Mouse (Mus musculus): ENCODE results near the gene Ube3b. TPM values are rescaled to one million over a fixed set of nuclear protein-coding genes. Genes with fewer than 3 reads are reported as not detected.

The Ube3b gene
- total RNA-seq, 2 experiments from 2014 or later, result 12.9 to 19.3 TPM

DNA sequence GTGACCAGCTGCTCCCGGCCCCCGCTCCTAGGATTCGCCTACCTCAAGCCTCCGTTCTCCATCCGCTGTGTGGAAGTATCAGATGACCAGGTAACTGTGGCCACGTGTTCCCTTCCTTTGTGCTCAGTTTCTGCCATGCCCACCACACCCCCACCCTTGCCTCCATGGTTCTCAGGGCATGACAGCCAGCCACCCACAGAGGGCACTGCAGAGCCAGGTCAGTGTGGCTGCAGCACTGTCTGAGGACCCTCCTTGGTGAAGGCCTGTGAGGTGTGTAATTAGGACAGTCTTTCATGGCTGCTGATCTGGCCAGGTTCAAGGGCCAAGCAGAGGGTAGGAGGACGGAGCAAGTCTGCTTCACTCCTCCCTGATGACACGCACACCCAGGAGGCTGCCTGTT, 38.1 kb downstream of the Ube3b start:
- ATAC-seq (replicated peaks; ENCODE audit: low FRiP score, poor library complexity, severe bottlenecking), result no peak

DNA sequence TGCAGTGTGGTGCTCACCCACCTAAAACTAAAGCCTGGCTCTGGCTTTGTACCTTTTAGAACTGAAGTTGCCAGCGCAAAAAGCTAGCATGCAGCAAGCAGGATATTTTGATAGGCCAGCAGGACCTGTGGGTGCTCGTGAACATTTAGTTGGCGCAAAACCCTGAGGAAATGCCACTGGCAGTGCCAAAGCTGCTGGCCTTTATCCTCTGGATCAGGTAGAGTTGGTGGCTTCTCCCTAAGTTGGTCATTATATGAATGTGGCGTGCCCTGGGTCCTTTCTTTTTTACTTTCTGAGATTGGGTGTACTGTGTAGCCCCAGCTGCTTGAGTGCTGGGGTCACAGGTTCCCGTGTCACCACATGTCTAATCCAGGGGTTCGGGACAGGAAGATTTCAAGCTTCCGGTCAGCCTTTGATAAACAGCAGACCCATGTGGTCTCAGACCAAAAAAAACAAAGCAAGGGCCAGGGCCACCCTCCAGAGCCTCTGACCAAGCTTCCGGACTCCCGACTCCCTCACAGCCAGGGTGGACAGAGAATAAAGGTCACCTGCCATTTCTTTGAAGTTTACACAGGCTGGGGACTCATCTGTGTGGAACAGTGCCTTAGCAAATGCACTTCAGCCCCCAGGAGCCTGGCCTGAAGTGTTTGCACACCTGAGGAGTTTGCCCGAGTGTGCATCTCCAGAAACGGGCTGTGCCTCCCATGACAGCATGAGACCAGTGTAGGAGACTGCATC, 41.3 kb downstream of the Ube3b start:
- ATAC-seq (replicated peaks; ENCODE audit: low FRiP score, poor library complexity, severe bottlenecking), result no peak

DNA sequence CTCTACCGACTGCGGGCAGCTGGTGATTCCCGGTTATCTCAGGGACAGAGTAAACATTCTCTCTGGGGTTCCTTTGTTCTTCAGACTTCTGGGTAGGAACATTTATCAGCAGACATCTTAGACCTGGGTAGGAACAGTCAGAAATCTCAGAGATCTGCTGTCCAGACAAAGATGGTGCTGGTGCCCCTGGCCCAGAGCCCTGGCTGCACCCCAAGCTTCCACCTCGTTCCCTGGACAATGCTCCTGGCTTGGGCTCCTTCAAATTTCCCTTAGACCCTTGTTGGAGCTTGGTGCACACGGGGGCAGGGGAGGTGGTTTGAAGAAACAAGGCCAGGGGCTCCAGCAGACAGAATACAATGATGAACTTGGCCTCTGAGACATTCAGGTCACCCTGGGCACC, 42.2 kb downstream of the Ube3b start:
- ATAC-seq (replicated peaks; ENCODE audit: low FRiP score, poor library complexity, severe bottlenecking), result no peak

DNA sequence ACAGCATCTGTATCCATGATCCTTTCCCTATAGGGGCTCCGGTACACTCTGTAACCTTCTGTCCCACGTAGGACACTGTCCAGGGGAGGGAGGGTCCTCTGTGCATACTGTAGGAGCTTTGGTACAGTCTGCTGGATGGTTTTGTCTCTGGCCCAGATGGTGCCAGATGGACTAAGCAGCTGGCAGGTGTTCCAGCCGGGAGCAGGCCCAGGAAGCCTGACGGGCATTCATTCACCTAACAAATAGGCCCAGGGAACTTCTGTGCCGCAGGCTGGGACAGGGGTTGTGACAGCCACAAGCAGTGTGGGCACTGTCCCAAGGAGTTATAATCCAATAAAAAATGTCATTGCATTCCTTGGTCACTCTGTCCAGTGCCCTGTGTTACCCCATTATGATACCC, 43.6 kb downstream of the Ube3b start:
- ATAC-seq (replicated peaks; ENCODE audit: low FRiP score, poor library complexity, severe bottlenecking), result no peak

DNA sequence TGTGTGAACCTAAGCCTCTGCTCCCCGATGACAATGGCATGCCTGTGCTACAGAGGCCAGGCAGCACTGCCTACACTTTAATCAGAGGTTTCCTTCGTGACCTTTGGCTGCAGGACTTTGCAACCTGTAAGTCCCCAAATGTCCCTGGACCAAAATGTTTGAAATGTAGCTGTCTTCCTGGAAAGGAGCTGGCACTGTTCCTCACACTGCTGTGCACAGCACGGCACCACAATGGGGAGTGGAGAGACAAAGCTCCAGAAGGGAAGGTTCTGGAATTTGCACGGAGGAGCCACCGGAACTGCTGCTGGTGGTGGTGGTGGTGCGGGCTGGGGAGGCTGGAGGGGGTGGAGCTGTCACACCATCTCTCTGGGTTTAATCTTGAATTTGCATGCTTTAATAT, 46.3 kb downstream of the Ube3b start:
- ATAC-seq (replicated peaks; ENCODE audit: low FRiP score, poor library complexity, severe bottlenecking), result no peak

DNA sequence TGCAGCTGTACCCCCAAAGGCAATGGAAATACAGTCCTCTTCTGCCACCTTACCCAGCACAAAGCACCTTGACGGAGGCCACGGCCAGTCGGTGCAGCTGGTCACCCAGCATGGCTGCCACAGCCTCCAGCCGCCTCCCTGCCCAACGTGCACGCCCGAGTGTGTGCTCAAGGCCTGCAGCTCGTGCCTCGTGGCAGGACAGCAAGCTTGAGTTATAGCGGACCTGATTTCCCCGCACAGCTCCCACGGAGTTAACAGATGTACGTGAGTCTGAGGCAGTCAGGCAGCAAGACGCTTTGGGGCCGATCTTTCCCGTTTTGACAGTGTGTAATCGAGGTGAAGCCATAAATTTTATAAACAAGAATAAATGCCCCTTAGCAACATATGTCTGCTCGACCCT, 48.2 kb downstream of the Ube3b start:
- no peak for ATAC-seq (replicated peaks; ENCODE audit: low FRiP score, poor library complexity, severe bottlenecking)

DNA sequence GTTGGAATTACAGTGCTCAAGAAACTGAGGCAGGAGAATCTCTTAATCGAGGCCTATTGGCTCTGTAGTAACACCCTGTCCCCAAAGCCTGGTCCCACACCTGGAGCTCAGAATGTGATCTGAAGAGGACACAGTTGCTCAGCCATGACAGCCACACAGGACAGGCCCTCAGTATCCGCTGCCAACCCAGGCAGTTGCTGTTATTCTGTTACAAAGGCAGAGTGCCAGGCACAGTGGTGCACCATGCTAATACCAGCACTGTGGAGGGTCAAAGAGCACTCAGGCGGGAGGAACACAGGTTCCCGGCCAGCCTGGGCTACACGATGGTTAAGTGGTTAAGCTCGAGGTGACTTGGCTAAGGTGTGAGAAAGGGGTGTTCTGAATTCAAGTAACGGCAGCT, 49.4 kb downstream of the Ube3b start:
- no peak for ATAC-seq (replicated peaks; ENCODE audit: low FRiP score, poor library complexity, severe bottlenecking)

DNA sequence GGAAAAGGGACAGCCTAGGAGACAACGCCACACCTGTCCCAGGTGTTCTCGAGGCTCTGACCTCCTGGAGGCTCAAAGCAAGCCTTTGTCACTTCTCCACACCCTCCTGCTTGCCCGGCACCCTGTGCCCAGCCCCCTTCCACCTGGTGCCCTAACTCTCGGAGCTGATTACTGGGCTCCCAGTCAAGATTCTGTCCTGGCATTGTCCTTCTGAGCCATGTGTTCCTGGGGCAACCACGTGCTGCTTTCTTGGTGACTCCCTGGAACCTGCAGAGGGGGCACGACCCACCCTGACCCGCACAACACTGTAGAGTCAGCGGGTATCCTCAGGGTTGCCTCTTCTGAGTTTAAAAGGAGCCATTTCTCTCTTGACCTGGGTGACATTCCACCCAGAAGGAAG, 54.0 kb downstream of the Ube3b start:
- no peak for ATAC-seq (replicated peaks; ENCODE audit: low FRiP score, poor library complexity, severe bottlenecking)

DNA sequence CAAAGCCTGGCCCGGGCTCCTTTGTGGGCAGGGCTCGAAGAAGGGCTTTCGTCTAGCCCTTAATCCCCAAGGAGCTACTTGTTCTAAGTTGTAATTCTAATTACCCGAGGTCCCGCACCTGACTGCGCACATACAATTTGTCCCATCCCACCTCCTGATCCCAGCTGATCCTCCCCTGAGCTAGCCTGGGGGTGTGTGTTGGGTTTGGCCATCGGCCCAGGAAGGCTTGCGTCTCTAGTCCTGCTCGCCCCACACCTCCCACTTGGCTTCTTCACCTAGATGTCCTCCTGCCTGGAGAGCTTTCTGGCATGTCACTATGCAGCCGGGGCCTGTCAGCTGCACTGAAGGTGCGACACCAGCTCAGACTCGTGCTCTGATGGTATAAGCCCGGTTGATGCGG, 55.2 kb downstream of the Ube3b start:
- ATAC-seq (replicated peaks; ENCODE audit: low FRiP score, poor library complexity, severe bottlenecking), result no peak

DNA sequence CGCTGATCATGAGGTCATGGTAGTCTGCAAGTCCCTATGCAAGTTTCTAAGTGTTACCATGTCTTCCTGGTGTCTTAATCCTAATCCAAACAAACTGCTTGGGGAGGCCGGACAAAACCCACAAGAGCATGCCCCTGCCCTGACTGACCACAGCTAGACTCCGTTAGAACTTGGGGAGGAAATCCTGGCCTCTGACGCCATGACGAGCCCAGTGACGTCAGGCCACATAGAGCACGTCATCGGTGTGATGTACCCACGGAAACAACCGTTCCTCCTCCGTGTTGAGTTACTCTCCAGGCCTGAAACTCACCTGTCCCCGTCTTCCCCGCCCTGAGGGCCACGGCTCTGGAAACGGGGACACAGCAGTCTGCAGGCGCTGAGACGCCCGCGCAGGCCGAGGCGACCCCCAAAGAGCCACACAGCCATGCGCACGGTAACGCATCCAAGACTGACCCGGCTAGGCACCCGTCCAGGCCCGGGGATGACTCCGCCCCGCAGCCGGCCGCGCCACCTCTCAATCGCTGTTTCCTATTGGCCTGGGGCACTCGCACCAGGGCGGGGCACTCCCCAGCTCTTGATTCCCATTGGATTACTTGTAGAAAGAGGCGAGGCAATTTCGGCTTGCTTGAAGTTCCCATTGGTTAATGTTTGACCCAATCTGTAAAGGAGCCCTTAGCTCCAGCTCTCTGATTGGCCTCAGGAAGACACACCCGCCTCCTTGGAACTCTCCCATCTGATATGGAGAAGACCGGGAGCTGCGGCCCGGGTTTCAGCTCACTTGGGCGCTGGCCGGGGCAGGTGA, 63.4 kb downstream of the Ube3b start, which contains the start of the genes Mmab and Mvk:
Gene Mmab (minus strand): TSS at position 495 of the 802 bp plus-strand sequence.
Gene Mvk (plus strand): TSS at position 704 of the 802 bp plus-strand sequence.
- ATAC-seq (replicated peaks; ENCODE audit: low FRiP score, poor library complexity, severe bottlenecking), result peak; percentile 96

DNA sequence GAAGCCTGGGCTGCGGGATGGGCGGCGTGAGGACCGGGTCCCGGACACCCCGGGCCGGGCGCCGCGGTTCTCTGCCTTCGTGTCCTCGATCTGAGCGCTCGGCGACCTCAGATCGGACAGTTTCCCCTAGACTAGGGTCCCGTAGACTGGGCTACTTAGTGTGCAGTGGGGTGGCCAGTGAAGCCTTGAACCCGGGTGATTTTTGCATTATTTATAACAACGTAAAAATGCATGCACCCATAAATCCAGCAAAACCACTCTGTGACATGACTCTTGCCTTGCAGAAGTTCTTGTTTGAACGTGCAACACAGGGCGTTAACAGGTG, 63.9 kb downstream of the Ube3b start:
- ATAC-seq (replicated peaks; ENCODE audit: low FRiP score, poor library complexity, severe bottlenecking), result no peak

DNA sequence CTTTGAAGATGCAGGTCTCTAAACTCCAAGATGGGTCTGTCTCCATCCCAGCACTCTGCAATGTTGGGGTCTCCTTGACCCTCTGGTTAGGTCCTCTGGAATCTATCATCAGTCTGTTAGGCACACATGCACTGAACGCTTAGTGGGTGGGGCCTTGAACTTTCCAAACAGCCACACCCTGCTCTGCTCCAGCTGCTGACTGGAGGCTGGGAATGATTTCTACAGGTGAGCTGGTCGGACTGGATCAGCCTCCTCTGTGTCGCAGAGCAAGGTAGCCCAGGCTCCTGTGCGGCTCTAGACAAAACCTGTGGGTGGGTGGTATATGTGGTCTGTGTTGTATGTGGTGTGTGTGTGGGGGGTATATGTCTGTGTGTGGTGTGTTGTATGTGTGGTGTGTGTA, 68.6 kb downstream of the Ube3b start:
- ATAC-seq (replicated peaks; ENCODE audit: low FRiP score, poor library complexity, severe bottlenecking), result no peak

DNA sequence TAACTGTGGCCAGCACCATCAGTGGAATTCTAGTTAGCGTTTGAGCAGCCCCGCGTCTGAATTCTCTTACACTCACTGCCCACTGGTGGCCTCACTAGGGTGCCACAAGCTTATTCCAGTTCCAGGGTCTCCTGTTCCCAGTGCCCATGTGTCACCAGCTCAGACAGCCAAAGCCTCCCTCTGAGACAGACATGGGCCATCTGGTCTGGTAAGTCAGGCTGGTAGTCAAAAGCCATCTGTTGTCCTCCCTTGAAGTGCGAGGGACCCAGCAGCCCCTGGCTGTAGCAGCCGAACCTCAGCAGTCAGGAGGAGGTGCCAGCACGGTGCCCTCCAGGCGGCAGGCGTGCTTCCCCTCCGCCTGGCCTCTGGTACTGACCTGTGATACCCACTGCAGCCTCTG, 75.9 kb downstream of the Ube3b start:
- ATAC-seq (replicated peaks; ENCODE audit: low FRiP score, poor library complexity, severe bottlenecking), result no peak

DNA sequence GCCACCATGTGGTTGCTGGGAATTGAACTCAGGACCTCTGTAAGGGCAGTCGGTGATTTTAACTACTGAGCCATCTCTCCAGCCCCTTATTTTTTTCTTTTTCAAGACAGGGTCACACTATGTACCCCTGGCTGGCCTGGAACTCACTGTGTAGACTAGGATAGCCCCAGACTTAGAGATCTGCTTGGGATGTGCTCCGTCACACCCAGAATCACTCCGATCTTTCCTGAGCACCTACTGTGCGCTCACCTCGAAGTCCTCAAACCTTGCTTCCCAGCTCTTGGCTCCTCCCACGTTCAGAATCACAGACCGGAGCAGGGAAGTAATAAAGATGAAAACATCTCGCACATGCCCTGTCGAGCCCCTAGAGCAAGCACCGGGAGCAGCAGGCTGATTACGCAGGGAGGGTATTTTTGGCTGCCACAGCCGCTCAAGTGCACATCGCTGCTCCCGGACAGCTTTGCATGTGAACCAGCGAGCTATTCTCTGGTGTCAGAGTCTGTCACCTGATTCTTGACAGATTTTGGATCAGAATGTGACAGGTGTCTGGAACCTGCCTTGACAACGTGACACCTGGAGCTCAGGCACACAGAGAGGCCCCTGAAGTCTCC, 76.7 kb downstream of the Ube3b start:
- ATAC-seq (replicated peaks; ENCODE audit: low FRiP score, poor library complexity, severe bottlenecking), result no peak

DNA sequence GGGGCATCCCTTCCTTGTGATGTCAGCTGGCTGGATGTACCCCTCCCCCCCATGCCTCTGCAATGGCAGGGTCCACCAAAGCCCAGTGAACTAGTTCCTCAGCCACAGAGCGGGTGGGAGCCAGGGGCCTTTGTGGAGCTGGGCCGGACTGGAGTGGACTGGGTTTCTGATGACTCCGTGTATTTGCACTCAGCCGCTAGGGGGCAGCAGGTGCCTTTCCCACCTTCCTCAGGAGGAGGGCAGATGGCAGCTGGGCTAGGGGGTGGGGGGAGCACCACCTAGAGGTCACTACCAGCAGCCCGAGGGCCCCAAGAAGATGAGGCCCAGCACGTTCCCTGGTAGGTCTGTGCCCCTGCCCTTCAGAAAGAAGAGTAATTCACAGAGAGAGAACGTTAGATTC, 80.8 kb downstream of the Ube3b start:
- peak; percentile 46; the same call in 1 of the 2 replicates for ATAC-seq (replicated peaks; ENCODE audit: low FRiP score, poor library complexity, severe bottlenecking)

DNA sequence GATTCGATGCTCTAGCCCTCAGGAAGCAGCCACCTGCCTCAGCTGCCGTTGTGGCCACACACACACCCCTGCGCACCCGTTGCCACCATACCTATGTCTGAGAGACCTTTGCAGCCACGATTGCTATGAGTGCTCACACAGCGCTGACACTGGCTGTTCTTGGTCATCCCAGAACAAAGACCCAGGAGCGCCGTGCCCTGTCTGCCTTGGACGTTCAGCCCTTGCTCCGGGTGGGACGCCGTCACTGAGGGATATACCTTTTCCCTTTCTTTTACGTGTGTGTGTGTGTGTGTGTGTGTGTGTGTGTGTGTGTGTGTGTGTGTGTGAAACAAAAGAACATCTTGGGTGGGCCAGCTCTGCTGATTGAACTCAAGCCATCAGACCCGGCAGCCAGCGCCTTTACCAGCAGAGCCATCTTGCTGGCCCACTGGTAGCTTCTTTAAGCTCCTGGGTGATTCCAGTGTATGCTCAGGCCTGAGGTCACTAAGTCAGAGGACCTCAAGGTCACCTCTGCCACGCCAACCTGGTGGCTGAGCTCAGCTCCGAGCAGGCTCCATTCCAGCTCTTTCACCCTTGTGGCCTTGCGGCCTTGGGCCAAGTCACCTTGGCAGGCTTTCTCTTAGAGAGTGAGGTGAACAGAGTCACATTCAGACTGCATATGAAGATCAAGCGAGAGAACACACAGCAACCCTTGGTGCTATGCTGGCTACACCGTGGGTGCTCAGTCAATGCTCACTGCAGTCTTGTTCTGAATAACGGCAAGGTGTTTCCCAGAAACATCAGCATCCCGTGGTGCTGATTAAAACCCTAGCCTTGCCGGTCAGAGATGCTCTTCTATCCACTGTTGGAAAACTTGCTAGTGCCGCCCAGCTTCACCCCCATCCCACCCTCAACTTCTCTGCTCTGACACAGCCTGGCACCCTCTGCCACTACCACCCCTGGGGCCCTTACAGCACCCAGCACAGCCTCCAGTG, 81.9 kb downstream of the Ube3b start:
- no peak for ATAC-seq (replicated peaks; ENCODE audit: low FRiP score, poor library complexity, severe bottlenecking)

DNA sequence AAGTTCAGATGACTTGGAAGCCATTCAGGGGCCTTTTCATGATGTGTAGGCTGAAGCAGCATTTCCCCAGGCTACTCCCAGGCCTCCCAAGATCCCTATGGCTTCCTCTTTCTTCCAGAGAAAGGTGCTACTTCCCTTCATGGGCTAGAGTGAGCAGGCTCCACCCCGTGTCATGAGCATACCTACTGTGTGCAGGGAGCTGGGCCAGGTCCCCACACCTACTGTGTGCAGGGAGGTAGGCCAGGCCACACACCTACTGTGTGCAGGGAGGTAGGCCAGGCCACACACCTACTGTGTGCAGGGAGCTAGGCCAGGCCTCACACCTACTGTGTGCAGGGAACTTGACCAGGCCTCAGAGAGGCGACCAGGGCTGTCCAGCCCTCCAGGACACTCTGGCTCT, 84.2 kb downstream of the Ube3b start:
- no peak for ATAC-seq (replicated peaks; ENCODE audit: low FRiP score, poor library complexity, severe bottlenecking)

DNA sequence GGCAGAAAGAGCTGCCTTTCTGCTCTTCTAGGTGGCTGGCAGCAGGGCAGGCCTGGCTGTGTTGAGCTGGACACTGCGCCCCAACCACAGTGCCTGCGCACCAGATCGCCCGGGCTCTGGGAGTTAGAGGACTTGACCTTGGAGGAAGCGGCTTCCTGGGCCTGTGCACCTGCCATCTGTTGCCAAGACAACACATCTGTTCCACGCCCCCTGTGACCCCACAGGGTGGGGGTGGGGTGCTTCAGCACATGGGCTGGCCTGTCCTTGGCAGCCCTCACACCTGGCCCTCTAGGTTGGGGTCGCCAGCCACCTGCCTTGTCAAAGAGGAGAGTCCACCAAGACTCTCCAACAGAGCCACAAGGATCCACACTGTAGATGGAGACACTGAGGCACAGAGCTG, 85.2 kb downstream of the Ube3b start:
- ATAC-seq (replicated peaks; ENCODE audit: low FRiP score, poor library complexity, severe bottlenecking), result no peak

DNA sequence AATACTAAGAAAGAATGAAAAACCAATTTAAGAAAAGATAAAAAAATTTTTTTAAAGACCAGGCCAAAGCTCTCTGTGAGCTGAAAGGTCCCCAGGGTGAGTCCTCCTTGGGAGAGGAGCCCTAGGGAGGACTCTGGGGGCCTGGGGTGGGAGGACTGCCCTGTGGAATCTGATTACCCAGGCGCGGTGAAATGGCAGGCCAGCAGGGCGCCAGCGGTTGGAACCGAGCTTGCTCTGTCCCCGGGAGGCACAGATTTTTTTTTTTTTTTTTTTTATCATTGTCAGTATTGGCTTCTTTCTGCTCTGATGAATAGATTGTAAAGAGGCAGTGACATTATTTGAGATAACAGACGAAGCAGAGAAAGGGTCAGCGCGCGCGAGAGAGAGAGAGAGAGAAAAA, 86.6 kb downstream of the Ube3b start:
- ATAC-seq (replicated peaks; ENCODE audit: low FRiP score, poor library complexity, severe bottlenecking), result no peak

DNA sequence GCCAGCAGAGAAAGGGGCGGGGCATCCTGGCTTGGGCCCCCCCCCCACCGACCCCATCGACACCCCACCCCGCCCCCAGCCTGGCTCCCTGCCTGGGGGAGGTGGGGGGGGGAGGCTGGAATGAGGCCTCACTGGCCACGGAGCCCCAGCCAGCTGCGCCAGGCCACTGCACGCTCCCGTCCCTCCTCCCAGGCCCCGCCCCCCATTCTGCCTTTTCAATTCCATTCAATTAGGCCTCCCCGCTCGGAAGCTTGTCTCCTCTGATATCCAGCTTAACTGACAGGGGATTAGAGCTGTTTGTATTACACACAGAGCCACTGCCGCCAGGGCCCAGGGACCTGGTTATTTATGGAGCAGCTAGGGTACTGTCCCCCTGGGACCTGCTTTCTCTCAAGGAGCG, 87.0 kb downstream of the Ube3b start:
- no peak for ATAC-seq (replicated peaks; ENCODE audit: low FRiP score, poor library complexity, severe bottlenecking)

Measured in erythroid progenitor cell, adult 5-6 weeks (primary cell).